Mouse (Mus musculus) brain, embryonic 14.5 days (tissue): ENCODE results near the gene Slc7a1. TPM values are rescaled to one million over a fixed set of nuclear protein-coding genes. Genes with fewer than 3 reads are reported as not detected.
A peak's percentile ranks its signal among the peaks of the same experiment; 100 is the strongest.

Experiments
- DNase-seq: peaks from one replicate; pipeline ENCODE4 v3.0.0-alpha.2; 2011; ENCODE audit warnings: low read depth
- CTCF ChIP-seq: fragments of 200-500 bp; IDR thresholded peaks from 2 replicates; pipeline ENCODE4 v1.5.1; 2012; ENCODE audit warnings: inconsistent platforms, mild to moderate bottlenecking, moderate library complexity, borderline replicate concordance; ENCODE audit not compliant: insufficient read depth, insufficient read length; ENCODE audit errors: extremely low read depth
- POLR2A ChIP-seq: fragments of 200-500 bp; IDR thresholded peaks from 2 replicates; pipeline ENCODE4 v1.6.1; 2012; ENCODE audit warnings: mild to moderate bottlenecking, inconsistent platforms, borderline replicate concordance; ENCODE audit not compliant: poor library complexity, insufficient read depth, insufficient read length, severe bottlenecking; ENCODE audit errors: extremely low read depth
- polyA plus RNA-seq: library from polyadenylated mRNA; depleted of rRNA; stranded (reverse); fragments of >200 nt; gene quantifications from 2 replicates; pipeline ENCODE4 v1.2.3, GENCODE M21; 2012

Gene Slc7a1
- polyA plus RNA-seq, 1 experiment: 24.3 TPM

DNA sequence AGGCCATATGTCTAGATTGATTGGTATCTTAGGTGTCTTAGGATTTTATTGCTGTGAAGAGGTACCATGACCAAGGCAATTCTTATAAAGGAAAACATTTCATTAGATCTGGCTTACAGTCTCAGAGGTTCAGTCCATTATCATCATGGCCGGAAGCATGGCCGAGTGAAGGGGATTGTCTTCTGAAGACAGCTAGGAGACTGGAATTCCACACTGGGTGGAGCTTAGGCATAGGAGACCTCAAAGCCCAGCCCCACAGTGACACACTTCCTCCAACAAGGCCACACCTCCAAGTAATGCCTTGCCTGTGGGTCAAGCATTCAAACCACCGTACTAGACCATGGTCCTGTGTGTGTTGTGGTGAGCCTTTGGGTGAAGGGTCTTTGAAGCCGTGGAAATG lies 12.8 kb upstream of the Slc7a1 start:
- no peak for DNase-seq
- TF ChIP-seq CTCF (no peak), POLR2A (no peak)

DNA sequence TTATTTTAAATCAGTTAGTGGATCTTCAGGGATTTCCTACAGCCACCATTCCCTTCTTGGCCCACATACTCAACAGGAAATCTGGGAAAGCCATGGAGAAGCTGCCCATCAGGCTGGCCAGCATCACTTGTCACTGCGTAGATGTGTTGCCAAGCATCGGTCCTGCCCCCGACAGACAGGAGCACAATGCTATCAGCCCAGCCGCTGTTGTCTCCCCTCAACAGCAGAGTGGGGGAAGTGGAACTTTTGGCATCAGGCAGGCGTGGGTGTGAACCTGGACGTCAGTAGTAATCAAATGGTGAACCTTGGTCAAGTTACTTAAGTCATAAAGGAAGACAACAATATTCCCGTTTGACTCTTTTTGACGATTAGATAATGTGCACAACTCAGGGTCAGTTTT lies 9.8 kb upstream of the Slc7a1 start:
- no peak for TF ChIP-seq CTCF
- TF ChIP-seq POLR2A: no peak
- no peak for DNase-seq

DNA sequence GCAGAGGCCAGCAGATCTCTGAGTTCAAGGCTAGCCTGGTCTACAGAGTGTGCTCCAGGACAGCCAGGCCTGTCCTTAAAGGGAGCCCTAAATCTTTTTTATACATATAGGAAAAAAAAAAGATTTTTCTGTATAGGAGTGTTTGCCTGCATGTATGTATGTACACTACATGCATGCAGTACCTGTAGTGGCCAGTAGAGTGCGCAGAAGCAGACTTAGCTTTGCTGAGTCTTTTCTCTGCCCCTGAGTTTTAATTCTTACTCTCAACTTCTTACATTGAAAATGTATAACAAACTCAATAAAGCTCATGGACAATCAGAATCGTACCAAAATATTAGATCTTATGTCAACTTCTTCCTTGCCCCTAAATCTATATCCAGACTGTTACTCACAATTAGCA lies 7.2 kb upstream of the Slc7a1 start:
- peak; percentile 21; the same call in 1 of the 2 replicates for TF ChIP-seq CTCF
- TF ChIP-seq POLR2A: no peak
- DNase-seq: no peak

DNA sequence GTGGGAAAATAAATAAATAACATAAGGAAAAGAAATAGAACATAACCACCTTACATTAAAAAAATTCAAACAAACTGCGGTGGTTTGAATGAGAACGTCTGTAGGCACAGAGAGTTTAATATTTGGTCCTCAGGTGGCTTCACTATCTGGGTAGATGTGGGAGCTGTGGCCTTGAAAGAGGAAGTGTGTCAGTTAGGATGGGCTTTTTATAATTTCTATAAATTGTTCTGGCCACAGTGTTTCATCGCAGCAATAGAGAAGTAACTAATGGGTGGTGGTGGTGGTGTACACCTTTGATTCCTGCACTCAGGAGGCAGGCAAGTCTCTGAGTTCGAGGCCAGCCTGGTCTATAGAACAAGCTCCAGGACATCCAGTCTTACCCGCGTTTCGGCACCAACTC lies 4.8 kb upstream of the Slc7a1 start:
- DNase-seq: no peak
- TF ChIP-seq CTCF (no peak), POLR2A (no peak)

DNA sequence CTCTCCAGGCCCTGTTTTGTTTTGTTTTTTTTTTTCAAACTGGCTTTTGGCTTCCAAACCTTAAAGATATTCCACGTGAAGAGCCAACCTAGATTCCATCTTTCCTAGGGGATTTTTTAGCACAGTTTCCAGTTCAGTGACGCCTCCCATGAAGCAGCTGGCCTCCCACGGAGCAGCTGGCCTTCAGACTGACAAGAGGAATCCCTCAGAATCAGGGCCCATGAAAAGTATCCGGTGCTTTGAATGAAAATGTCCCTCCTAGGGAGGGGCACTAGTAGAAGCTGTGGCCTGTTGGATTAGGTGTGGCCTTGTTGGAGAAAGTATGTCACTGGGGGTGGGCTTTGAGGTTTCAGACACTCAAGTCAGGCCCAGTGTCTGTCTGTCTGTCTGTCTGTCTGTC lies 2.9 kb upstream of the Slc7a1 start:
- no peak for DNase-seq
- TF ChIP-seq CTCF: no peak
- no peak for TF ChIP-seq POLR2A

DNA sequence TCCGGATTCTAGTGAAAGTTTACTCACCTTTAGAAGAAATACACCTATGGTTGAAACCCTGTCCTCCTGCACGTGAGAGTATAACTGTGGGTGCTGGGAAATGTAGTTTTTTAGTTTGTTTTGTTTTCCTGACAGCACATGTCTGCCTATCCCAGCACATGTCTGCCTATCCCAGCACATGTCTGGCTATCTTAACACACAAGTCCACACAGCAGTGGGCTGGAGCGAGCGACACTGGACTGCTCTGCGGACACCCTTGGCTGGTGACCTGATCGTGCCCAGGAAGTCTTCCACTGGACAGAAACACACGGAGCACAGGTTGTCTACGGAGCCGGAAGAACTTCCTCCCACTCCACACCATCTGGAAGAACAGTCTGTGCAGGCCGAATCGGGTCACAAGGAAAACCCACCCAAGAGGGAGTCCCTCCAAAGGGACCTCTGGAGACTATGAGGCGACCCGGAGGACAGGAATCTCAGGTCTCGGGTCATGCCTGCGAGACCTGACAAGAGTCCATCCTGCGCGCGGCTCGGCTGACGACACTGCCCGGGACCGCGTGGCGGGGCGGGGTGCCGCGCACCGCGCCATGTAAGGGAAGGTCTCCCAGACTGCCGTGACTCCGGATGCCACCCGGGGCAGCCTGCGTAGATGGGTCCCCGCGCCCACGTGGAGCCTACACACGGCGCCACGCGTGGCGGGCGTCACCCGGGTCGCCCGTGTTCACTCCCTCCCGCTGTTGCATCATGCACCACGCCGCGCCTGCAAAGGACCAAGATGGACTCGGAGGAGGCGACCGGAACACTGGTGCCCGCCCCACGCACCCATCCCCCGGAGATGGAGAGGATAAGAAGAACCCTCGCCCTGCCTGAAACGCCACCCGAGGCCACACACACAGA lies 691 bp downstream of the Slc7a1 start:
- no peak for TF ChIP-seq POLR2A
- TF ChIP-seq CTCF: no peak
- peak; percentile 75 for DNase-seq

DNA sequence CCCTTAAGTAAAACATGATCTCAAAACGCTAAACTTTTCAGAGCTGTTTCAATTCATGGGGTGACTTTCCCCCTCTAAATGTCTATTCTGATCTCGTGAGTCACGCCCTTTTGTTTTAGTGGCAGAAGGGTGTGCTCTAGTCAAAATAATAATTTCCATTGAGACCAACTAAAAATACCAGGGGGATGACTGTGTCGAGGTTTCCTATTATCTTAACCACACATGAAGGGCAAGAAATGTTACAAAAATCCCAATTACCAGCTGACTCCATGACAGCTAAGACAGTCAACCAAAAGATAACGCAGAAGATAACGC lies 1.3 kb downstream of the Slc7a1 start:
- TF ChIP-seq POLR2A: no peak
- TF ChIP-seq CTCF: no peak

DNA sequence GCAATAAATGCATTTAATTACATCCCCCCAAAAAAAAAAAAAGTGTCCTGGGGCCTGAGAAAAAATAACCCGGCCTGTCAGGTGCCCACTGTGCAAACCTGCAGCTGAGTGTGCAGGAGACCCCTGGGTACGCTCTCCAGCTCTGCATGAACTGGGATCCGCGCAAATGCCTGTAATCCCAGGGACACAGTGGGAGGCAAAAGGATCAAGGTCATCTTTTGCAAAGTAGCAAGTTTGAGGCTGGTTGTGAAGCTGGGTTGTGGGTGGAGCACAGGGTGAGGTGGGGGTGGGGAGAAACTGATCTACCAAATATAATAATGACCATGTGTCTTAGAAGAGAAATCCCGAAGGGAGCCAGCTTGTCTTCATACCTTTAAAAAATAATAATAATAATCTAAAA lies 1.8 kb downstream of the Slc7a1 start:
- no peak for DNase-seq
- no peak for TF ChIP-seq POLR2A
- no peak for TF ChIP-seq CTCF

More for the DNA sequence above, 1.3 kb downstream of the Slc7a1 start:
- DNase-seq: no peak

DNA sequence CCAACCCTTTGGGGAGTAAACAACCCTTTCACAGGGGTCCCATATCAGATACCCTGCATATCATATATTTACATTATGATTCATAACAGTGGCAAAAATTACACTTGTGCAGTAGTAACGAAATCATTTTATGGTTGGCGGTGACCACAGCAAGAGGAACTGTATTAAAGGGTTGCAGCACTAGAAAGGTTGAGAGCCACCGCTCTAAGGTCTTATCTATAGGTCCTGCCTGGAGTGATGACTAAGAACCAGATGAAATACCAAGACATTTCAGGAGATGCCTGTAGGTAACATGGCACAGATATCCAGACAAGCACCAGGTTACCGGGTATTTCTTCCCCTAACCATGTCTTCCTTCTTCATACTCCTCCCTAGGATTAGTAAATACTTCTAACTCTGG lies 2.3 kb downstream of the Slc7a1 start:
- no peak for DNase-seq

DNA sequence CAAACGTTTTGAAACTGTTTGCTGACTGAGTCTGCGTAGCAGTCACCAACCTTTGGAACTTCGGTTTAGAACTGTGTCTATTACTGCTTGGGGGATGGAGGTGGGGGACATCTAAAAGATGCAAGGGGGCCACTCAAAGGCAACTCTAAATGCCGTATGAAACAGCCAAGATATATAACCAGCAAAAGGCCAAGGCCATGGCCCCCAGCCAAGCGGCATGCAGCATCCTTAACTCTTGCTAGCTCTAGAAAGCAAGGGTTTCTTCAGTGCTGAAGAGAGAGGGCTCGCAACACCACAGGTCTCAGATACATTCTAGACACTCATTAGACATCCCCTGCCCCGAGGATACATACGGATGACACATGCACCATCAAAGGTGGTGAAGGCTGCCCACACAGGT lies 6.4 kb downstream of the Slc7a1 start:
- no peak for TF ChIP-seq CTCF
- TF ChIP-seq POLR2A: no peak
- no peak for DNase-seq

More for the DNA sequence above, 2.3 kb downstream of the Slc7a1 start:
- no peak for TF ChIP-seq POLR2A
- TF ChIP-seq CTCF: no peak

DNA sequence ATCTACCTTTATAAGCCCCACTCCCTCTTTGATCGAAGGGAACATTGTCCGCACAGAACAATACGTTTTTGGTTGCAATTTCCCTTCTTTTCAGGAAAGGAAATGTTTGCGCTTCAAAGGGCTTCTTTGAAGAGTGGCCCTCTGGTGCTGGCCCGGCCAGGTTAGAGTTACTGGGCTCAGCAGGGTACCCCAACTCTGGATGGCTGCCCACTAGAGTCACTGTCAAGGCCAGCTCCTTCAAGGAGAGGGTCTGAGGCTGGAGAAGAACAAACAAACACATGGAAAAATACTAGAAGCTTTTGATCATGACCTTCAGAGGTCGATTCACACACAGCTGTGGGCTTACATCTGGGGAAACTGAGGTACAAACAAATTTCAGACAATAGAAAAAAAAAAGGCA lies 6.9 kb downstream of the Slc7a1 start:
- TF ChIP-seq POLR2A (no peak), CTCF (no peak)
- no peak for DNase-seq
